ENCODE assay signal across 22 mouse cellular contexts in genomic region chr4:68890526-68890925, GRCm38 (mm10).
DNase-seq lines count a peak whose midpoint lies in the region; TF ChIP-seq lines count a peak whose summit lies in the region.
"Had no signal": no experiment of that assay in that cellular context is flagged by ENCODE, and none has a peak within 500 bp of the region (broad histone marks: within the 10 kb centered on the region; RNA-seq: fewer than 3 reads in every experiment).

No protein-coding gene starts in this region.

- no peak overlapping the region for H3K4me3 ChIP-seq in left cerebral cortex, adult 2 months
- H3K4me3 ChIP-seq: embryonic facial prominence, embryonic 12.5 days; embryonic facial prominence, embryonic 15.5 days; heart, adult 2 months; heart, embryonic 10.5 days; heart, embryonic 13.5 days; hindbrain, embryonic 12.5 days; hindbrain, embryonic 15.5 days had no signal

- no peak overlapping the region for H3K27ac ChIP-seq in left cerebral cortex, adult 2 months
- H3K27ac ChIP-seq: embryonic facial prominence, embryonic 12.5 days; embryonic facial prominence, embryonic 15.5 days; heart, adult 2 months; heart, embryonic 10.5 days; heart, embryonic 13.5 days; hindbrain, embryonic 12.5 days; hindbrain, embryonic 15.5 days had no signal

- TF ChIP-seq CTCF in left cerebral cortex, adult 2 months (IDR thresholded peaks at IDR 0.05): no peak

- intact Hi-C loops in left cerebral cortex, adult 2 months (cut with DNase I): no loop called here

- peak; percentile 19 for DNase-seq in heart, adult 11 months
- no peak for DNase-seq in heart, postnatal 4 days
- peak; percentile 29 to 42 for DNase-seq in left cerebral cortex, adult 9 months (ENCODE audit: low spot score in 2 of 2)
- DNase-seq in left cerebral cortex, adult 2 months (ENCODE audit: extremely low spot score in 1 of 2, low spot score in 2 of 2): no peak
- DNase-seq in brain, adult 2 months (ENCODE audit: low read depth, low spot score): peak; percentile 79
- DNase-seq in telencephalon, adult 2 months (ENCODE audit: low read depth, low spot score): peak; percentile 84
- DNase-seq: adrenal gland, adult 8-10 months; adrenal gland, postnatal 36 days; cerebellum, adult 11 months; cerebellum, adult 2 months; cerebellum, adult 9-11 months; cerebellum, postnatal 25 days; forebrain, postnatal 0 days; gastrocnemius, postnatal 25 days; heart, adult 2 months; heart, postnatal 14 days had no signal

Comparison
In these comparisons a context has a peak if more than half of its experiments do, and no peak if none do; other contexts are left out.
1. DNase-seq: peak in heart, adult 11 months (single experiment), left cerebral cortex, adult 9 months (2 of 2), brain, adult 2 months (single experiment) and telencephalon, adult 2 months (single experiment); none in heart, postnatal 4 days (single experiment) and left cerebral cortex, adult 2 months (0 of 2).